Mouse (Mus musculus) adrenal gland, adult 2 months (tissue): ENCODE data around the gene Ddx4. TPM values are rescaled to one million over a fixed set of nuclear protein-coding genes. Genes with fewer than 3 reads are reported as not detected.

Source experiments
- DNase-seq: peaks from one replicate; pipeline ENCODE4 v3.0.0; 2021
- long read RNA-seq: library from polyadenylated mRNA; stranded (forward); transcript quantifications from one replicate; pipeline ENCODE4 v2.0.0, GENCODE M21; 2021
- polyA plus RNA-seq: library from polyadenylated mRNA; depleted of rRNA; stranded (reverse); fragments of >200 nt; gene quantifications from 2 replicates; pipeline ENCODE4 v1.2.3, GENCODE M21; 2012; rRNA removed
- total RNA-seq, 2 experiments: library from RNA; stranded (reverse); gene quantifications; 2 replicates each; pipeline ENCODE4 v1.2.3; 2021

Ddx4 gene
- total RNA-seq = under 1 TPM; 0.24 to 0.66 TPM
- 0.06 TPM in 2 replicates for polyA plus RNA-seq
- long read RNA-seq = 0 reads

GRCm38 (mm10) chr13:112652205-112652604 is at the start of gene Ddx4:
Gene Ddx4, minus strand, starts transcription at chr13:112652475.
- no peak for DNase-seq

- DNase-seq = no peak
Observed at GRCm38 (mm10) chr13:112701256-112701655, 49.0 kb upstream of the Ddx4 start.

- no peak for DNase-seq
Observed at GRCm38 (mm10) chr13:112695526-112696240, 43.4 kb upstream of the Ddx4 start.

GRCm38 (mm10) chr13:112692870-112693553 is 40.7 kb upstream of the Ddx4 start:
- no peak for DNase-seq

GRCm38 (mm10) chr13:112686155-112686554 is 33.9 kb upstream of the Ddx4 start:
- DNase-seq = no peak

- DNase-seq = no peak
Observed at GRCm38 (mm10) chr13:112683970-112684369, 31.7 kb upstream of the Ddx4 start.

GRCm38 (mm10) chr13:112683312-112683711 is 31.0 kb upstream of the Ddx4 start:
- DNase-seq = no peak

- DNase-seq = no peak
Observed at GRCm38 (mm10) chr13:112678154-112678553, 25.9 kb upstream of the Ddx4 start.

GRCm38 (mm10) chr13:112673899-112674447 is 21.7 kb upstream of the Ddx4 start:
- peak; percentile 79 for DNase-seq

GRCm38 (mm10) chr13:112672797-112673196 is 20.5 kb upstream of the Ddx4 start:
- no peak for DNase-seq

- peak; percentile 36 for DNase-seq
Observed at GRCm38 (mm10) chr13:112671708-112672107, 19.4 kb upstream of the Ddx4 start.

GRCm38 (mm10) chr13:112667215-112667614 is 14.9 kb upstream of the Ddx4 start:
- no peak for DNase-seq

- no peak for DNase-seq
Observed at GRCm38 (mm10) chr13:112666433-112667024, 14.3 kb upstream of the Ddx4 start.

- DNase-seq = no peak
Observed at GRCm38 (mm10) chr13:112661687-112662086, 9.4 kb upstream of the Ddx4 start.

GRCm38 (mm10) chr13:112660574-112661381 is 8.5 kb upstream of the Ddx4 start, which contains the start of gene Slc38a9:
Gene Slc38a9, plus strand, starts transcription at chr13:112660751.
- peak; percentile 96 for DNase-seq

GRCm38 (mm10) chr13:112659986-112660573 is 7.8 kb upstream of the Ddx4 start:
- DNase-seq = no peak

- DNase-seq = no peak
Observed at GRCm38 (mm10) chr13:112651183-112651582, 1.1 kb downstream of the Ddx4 start.

GRCm38 (mm10) chr13:112645529-112646186 is 6.6 kb downstream of the Ddx4 start:
- no peak for DNase-seq

- DNase-seq = no peak
Observed at GRCm38 (mm10) chr13:112644996-112645395, 7.3 kb downstream of the Ddx4 start.

- DNase-seq = no peak
Observed at GRCm38 (mm10) chr13:112642897-112643296, 9.4 kb downstream of the Ddx4 start.

- no peak for DNase-seq
Observed at GRCm38 (mm10) chr13:112639111-112639510, 13.2 kb downstream of the Ddx4 start.
